In genomic region chr1:64018466-64019077, GRCm38 (mm10) we compare ENCODE assay signal across 8 mouse cellular contexts.
DNase-seq lines count a peak whose midpoint lies in the region; ATAC-seq and TF ChIP-seq lines count a peak whose summit lies in the region.
"Had no signal": no experiment of that assay in that cellular context is flagged by ENCODE, and none has a peak within 500 bp of the region (broad histone marks: within the 10 kb centered on the region; RNA-seq: fewer than 3 reads in every experiment).

No protein-coding gene starts in this region.

- H3K27ac ChIP-seq in embryonic facial prominence, embryonic 13.5 days: no peak overlapping the region
- H3K27ac ChIP-seq in intestine, embryonic 15.5 days: no peak overlapping the region
- H3K27ac ChIP-seq in liver, postnatal 0 days (ENCODE audit: low read depth): no peak overlapping the region

- 47% methylated on average over 16 of the region's 16 CpGs for WGBS in embryonic facial prominence, embryonic 13.5 days
- WGBS in intestine, embryonic 15.5 days: 44% methylated on average over 16 of the region's 16 CpGs
- WGBS in liver, postnatal 0 days (ENCODE audit: insufficient replicate concordance): 24% methylated on average over 16 of the region's 16 CpGs

- no peak for TF ChIP-seq CTCF in liver, postnatal 0 days (IDR thresholded peaks at IDR 0.05; ENCODE audit: low read depth)

- no peaks in the 10 kb centered on the region for H3K36me3 ChIP-seq in embryonic facial prominence, embryonic 13.5 days
- no peaks in the 10 kb centered on the region for H3K36me3 ChIP-seq in intestine, embryonic 15.5 days
- H3K36me3 ChIP-seq in liver, postnatal 0 days (replicated peaks; ENCODE audit: insufficient read depth, low read length): no peaks in the 10 kb centered on the region

- no peak for TF ChIP-seq EP300 in liver, postnatal 0 days (IDR thresholded peaks at IDR 0.05; ENCODE audit: low read depth)

- no peak for ATAC-seq in embryonic facial prominence, embryonic 13.5 days (ENCODE audit: insufficient number of reproducible peaks, insufficient read depth, low FRiP score, low TSS enrichment, low read depth)
- no peak for ATAC-seq in intestine, embryonic 15.5 days
- ATAC-seq in liver, postnatal 0 days: peak; percentile 35; the same call in 1 of the 2 replicates
- no peak for ATAC-seq in monocyte, adult 5-6 weeks (replicated peaks; ENCODE audit: insufficient number of reproducible peaks, low FRiP score, low TSS enrichment, poor library complexity, severe bottlenecking)

- peak; percentile 54 for DNase-seq in adrenal gland, postnatal 14 days
- DNase-seq in liver, postnatal 0 days: peak; percentile 15
- DNase-seq in thymus, postnatal 25 days: no peak
- DNase-seq in cerebellum, postnatal 36 days: no peak
- DNase-seq: right cerebral cortex, adult 18-20 months had no signal

- peak overlapping the region; percentile 30 for H3K4me2 ChIP-seq in embryonic facial prominence, embryonic 13.5 days
- H3K4me2 ChIP-seq in intestine, embryonic 15.5 days (replicated peaks): peak overlapping the region; percentile 41
- H3K4me2 ChIP-seq in liver, postnatal 0 days (ENCODE audit: low read depth, low read length): peak overlapping the region; percentile 23

- H3K27me3 ChIP-seq in embryonic facial prominence, embryonic 13.5 days: no peaks in the 10 kb centered on the region
- no peaks in the 10 kb centered on the region for H3K27me3 ChIP-seq in intestine, embryonic 15.5 days (replicated peaks)
- no peaks in the 10 kb centered on the region for H3K27me3 ChIP-seq in liver, postnatal 0 days (ENCODE audit: insufficient read depth, low read length)

- H3K4me1 ChIP-seq in embryonic facial prominence, embryonic 13.5 days: peaks cover 17% of the 10 kb centered on the region
- H3K4me1 ChIP-seq in intestine, embryonic 15.5 days (replicated peaks): peaks cover 10% of the 10 kb centered on the region; the same call in 1 of the 2 replicates
- H3K4me1 ChIP-seq in liver, postnatal 0 days (ENCODE audit: insufficient read depth): peaks cover 13% of the 10 kb centered on the region

- H3K9me3 ChIP-seq in embryonic facial prominence, embryonic 13.5 days: no peaks in the 10 kb centered on the region
- no peaks in the 10 kb centered on the region for H3K9me3 ChIP-seq in intestine, embryonic 15.5 days
- H3K9me3 ChIP-seq in liver, postnatal 0 days (ENCODE audit: low read length): 0 out of 2 replicates have a peak, but pooled peaks cover 3% of the 10 kb centered on the region

- no peak overlapping the region for H3K9ac ChIP-seq in embryonic facial prominence, embryonic 13.5 days
- H3K9ac ChIP-seq in intestine, embryonic 15.5 days: no peak overlapping the region
- no peak overlapping the region for H3K9ac ChIP-seq in liver, postnatal 0 days (replicated peaks)

- no peak overlapping the region for H3K4me3 ChIP-seq in embryonic facial prominence, embryonic 13.5 days
- no peak overlapping the region for H3K4me3 ChIP-seq in intestine, embryonic 15.5 days (replicated peaks)
- no peak overlapping the region for H3K4me3 ChIP-seq in liver, postnatal 0 days (ENCODE audit: low read depth, low read length)

Comparison
In these comparisons a context has a peak if more than half of its experiments do, and no peak if none do; other contexts are left out.
1. DNase-seq: peak in adrenal gland, postnatal 14 days (single experiment) and liver, postnatal 0 days (single experiment); none in thymus, postnatal 25 days (single experiment) and cerebellum, postnatal 36 days (0 of 2).
2. Peak in every context shown above with its lines, with median percentiles within 50 percentile points of each other: H3K4me2 ChIP-seq.